Mouse (Mus musculus): ENCODE measurements around the gene Gtf2h2. TPM values are rescaled to one million over a fixed set of nuclear protein-coding genes. Genes with fewer than 3 reads are reported as not detected.

Gtf2h2 gene
- polyA plus RNA-seq (2014; fragmentation: Nextera tagmentation; extraction: Ambion mirVana), result 73.8 and 81.1 TPM in 2 replicates

GRCm38 (mm10) chr13:100492061-100492787 lies at the start of gene Gtf2h2:
TSS of gene Gtf2h2 (minus strand) at chr13:100492579.
- Histone ChIP-seq H3K4me2 (ENCODE audit: low read length) (peak within 1 kb of the TSS; percentile 64), H3K36me3 (ENCODE audit: control insufficient read depth, insufficient read depth, low read length) (peaks cover 24% of the 10 kb centered on the region), H3K9me3 (ENCODE audit: control insufficient read depth, low read length) (no peaks in the 10 kb centered on the region), H3K27me3 (ENCODE audit: control insufficient read depth, insufficient read depth, low read length) (no peaks in the 10 kb centered on the region), H3K4me1 (ENCODE audit: control insufficient read depth, insufficient read depth, low read length) (peaks cover 5% of the 10 kb centered on the region; the same call in 1 of the 2 replicates), H3K4me3 (replicated peaks; ENCODE audit: low read depth, low read length) (peak within 1 kb of the TSS; percentile 90), H3K9ac (replicated peaks; ENCODE audit: low read length) (peak within 1 kb of the TSS; percentile 84), H3K27ac (replicated peaks; ENCODE audit: low read depth, low read length) (peak within 1 kb of the TSS; percentile 88)
- ATAC-seq (ENCODE audit: low FRiP score, low TSS enrichment), result peak; percentile 84
- WGBS, result under 1% methylated on average over 51 of the region's 51 CpGs
- DNase-seq, result peak; percentile 94

- H3K4me2 ChIP-seq (ENCODE audit: low read length), result no peak overlapping the region
- no peak overlapping the region for H3K27ac ChIP-seq (replicated peaks; ENCODE audit: low read depth, low read length)
Measured at GRCm38 (mm10) chr13:100536149-100536548, 43.8 kb upstream of the Gtf2h2 start.

DNA sequence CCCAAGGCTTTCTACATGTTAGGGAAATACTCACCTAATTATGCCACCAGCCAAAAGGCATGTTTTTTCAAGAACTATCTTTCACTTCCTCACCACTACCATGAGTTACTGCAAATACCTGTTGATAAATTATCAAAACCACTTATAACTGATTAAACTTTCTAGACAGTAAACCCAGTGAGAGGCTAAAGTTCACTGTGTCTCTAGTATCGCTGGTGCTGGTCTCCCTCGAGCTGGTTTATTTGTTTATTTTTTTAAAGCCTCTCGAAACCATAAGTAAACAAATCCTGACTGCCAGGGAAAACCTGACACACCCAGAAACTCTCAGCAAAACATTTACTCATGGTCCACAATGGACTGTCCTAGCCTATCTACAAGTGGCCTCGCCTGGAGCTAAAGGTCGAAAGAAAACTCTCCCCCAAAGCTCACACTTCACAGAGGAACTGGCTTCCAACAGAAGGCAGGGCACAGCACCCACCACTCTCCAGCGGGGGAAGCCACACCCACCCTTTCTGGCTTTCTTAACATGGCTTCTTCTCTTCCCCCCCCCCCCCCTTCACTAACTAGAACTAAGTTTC lies 40.5 kb upstream of the Gtf2h2 start:
- Histone ChIP-seq H3K27me3 (ENCODE audit: control insufficient read depth, insufficient read depth, low read length) (no peaks in the 10 kb centered on the region), H3K9me3 (ENCODE audit: control insufficient read depth, low read length) (no peaks in the 10 kb centered on the region), H3K4me1 (ENCODE audit: control insufficient read depth, insufficient read depth, low read length) (no peaks in the 10 kb centered on the region), H3K27ac (replicated peaks; ENCODE audit: low read depth, low read length) (no peak overlapping the region), H3K9ac (replicated peaks; ENCODE audit: low read length) (no peak overlapping the region), H3K4me3 (replicated peaks; ENCODE audit: low read depth, low read length) (no peak overlapping the region), H3K4me2 (ENCODE audit: low read length) (no peak overlapping the region), H3K36me3 (ENCODE audit: control insufficient read depth, insufficient read depth, low read length) (no peaks in the 10 kb centered on the region)
- DNase-seq, result no peak
- 81% methylated on average over 6 of the region's 6 CpGs for WGBS
- no peak for ATAC-seq (ENCODE audit: low FRiP score, low TSS enrichment)

More at GRCm38 (mm10) chr13:100536149-100536548, 43.8 kb upstream of the Gtf2h2 start:
- no peak overlapping the region for H3K9ac ChIP-seq (replicated peaks; ENCODE audit: low read length)
- no peak for ATAC-seq (ENCODE audit: low FRiP score, low TSS enrichment)
- WGBS, result 90% methylated on average over 3 of the region's 3 CpGs
- H3K36me3 ChIP-seq (ENCODE audit: control insufficient read depth, insufficient read depth, low read length), result no peaks in the 10 kb centered on the region
- H3K4me3 ChIP-seq (replicated peaks; ENCODE audit: low read depth, low read length), result no peak overlapping the region
- H3K4me1 ChIP-seq (ENCODE audit: control insufficient read depth, insufficient read depth, low read length), result no peaks in the 10 kb centered on the region
- DNase-seq, result no peak
- H3K27me3 ChIP-seq (ENCODE audit: control insufficient read depth, insufficient read depth, low read length), result no peaks in the 10 kb centered on the region
- no peaks in the 10 kb centered on the region for H3K9me3 ChIP-seq (ENCODE audit: control insufficient read depth, low read length)

- H3K9me3 ChIP-seq (ENCODE audit: control insufficient read depth, low read length), result no peaks in the 10 kb centered on the region
- WGBS, result 76% methylated on average over 6 of the region's 6 CpGs
- no peak overlapping the region for H3K4me3 ChIP-seq (replicated peaks; ENCODE audit: low read depth, low read length)
- no peaks in the 10 kb centered on the region for H3K36me3 ChIP-seq (ENCODE audit: control insufficient read depth, insufficient read depth, low read length)
- no peaks in the 10 kb centered on the region for H3K27me3 ChIP-seq (ENCODE audit: control insufficient read depth, insufficient read depth, low read length)
- H3K4me1 ChIP-seq (ENCODE audit: control insufficient read depth, insufficient read depth, low read length), result no peaks in the 10 kb centered on the region
- H3K4me2 ChIP-seq (ENCODE audit: low read length), result no peak overlapping the region
- DNase-seq (no peak), ATAC-seq (ENCODE audit: low FRiP score, low TSS enrichment) (no peak)
- no peak overlapping the region for H3K27ac ChIP-seq (replicated peaks; ENCODE audit: low read depth, low read length)
- no peak overlapping the region for H3K9ac ChIP-seq (replicated peaks; ENCODE audit: low read length)
Measured at GRCm38 (mm10) chr13:100526649-100527038, 34.3 kb upstream of the Gtf2h2 start.

- Histone ChIP-seq H3K4me1 (ENCODE audit: control insufficient read depth, insufficient read depth, low read length) (no peaks in the 10 kb centered on the region), H3K27me3 (ENCODE audit: control insufficient read depth, insufficient read depth, low read length) (no peaks in the 10 kb centered on the region), H3K27ac (replicated peaks; ENCODE audit: low read depth, low read length) (no peak overlapping the region), H3K9me3 (ENCODE audit: control insufficient read depth, low read length) (no peaks in the 10 kb centered on the region), H3K36me3 (ENCODE audit: control insufficient read depth, insufficient read depth, low read length) (no peaks in the 10 kb centered on the region), H3K4me2 (ENCODE audit: low read length) (no peak overlapping the region), H3K4me3 (replicated peaks; ENCODE audit: low read depth, low read length) (no peak overlapping the region), H3K9ac (replicated peaks; ENCODE audit: low read length) (no peak overlapping the region)
- no peak for ATAC-seq (ENCODE audit: low FRiP score, low TSS enrichment)
- 82% methylated on average over 6 of the region's 6 CpGs for WGBS
- DNase-seq, result no peak
Measured at GRCm38 (mm10) chr13:100525935-100526648, 33.7 kb upstream of the Gtf2h2 start.

- no peak overlapping the region for H3K9ac ChIP-seq (replicated peaks; ENCODE audit: low read length)
- DNase-seq (no peak), ATAC-seq (ENCODE audit: low FRiP score, low TSS enrichment) (no peak)
- WGBS, result 90% methylated on average over 6 of the region's 6 CpGs
- H3K4me1 ChIP-seq (ENCODE audit: control insufficient read depth, insufficient read depth, low read length), result no peaks in the 10 kb centered on the region
- H3K36me3 ChIP-seq (ENCODE audit: control insufficient read depth, insufficient read depth, low read length), result no peaks in the 10 kb centered on the region
- no peak overlapping the region for H3K4me3 ChIP-seq (replicated peaks; ENCODE audit: low read depth, low read length)
- no peak overlapping the region for H3K4me2 ChIP-seq (ENCODE audit: low read length)
- no peaks in the 10 kb centered on the region for H3K27me3 ChIP-seq (ENCODE audit: control insufficient read depth, insufficient read depth, low read length)
- H3K27ac ChIP-seq (replicated peaks; ENCODE audit: low read depth, low read length), result no peak overlapping the region
- no peaks in the 10 kb centered on the region for H3K9me3 ChIP-seq (ENCODE audit: control insufficient read depth, low read length)
Measured at GRCm38 (mm10) chr13:100524896-100525295, 32.5 kb upstream of the Gtf2h2 start.

DNA sequence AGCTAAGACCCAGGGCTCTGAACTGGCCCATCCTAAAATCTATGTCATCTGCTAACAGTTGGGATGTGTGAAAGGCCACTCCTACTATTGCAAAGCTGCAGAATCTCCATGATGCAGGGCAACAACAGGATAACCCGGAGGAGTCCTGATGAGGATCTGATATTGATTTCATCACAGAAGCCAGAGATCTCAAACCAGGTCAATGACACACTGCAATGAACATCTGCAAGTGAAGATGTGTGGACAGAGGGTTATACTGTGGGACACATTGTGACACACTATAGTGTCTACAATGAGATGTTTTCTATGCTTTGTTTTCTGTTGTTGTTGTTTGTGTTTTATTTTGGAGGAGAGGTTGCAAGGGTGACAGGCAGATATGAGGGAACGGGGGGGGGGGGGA lies 31.3 kb upstream of the Gtf2h2 start:
- no peak overlapping the region for H3K27ac ChIP-seq (replicated peaks; ENCODE audit: low read depth, low read length)
- no peaks in the 10 kb centered on the region for H3K27me3 ChIP-seq (ENCODE audit: control insufficient read depth, insufficient read depth, low read length)
- ATAC-seq (ENCODE audit: low FRiP score, low TSS enrichment), result no peak
- no peaks in the 10 kb centered on the region for H3K36me3 ChIP-seq (ENCODE audit: control insufficient read depth, insufficient read depth, low read length)
- no peak overlapping the region for H3K4me3 ChIP-seq (replicated peaks; ENCODE audit: low read depth, low read length)
- no peaks in the 10 kb centered on the region for H3K9me3 ChIP-seq (ENCODE audit: control insufficient read depth, low read length)
- no peak for DNase-seq
- no peak overlapping the region for H3K9ac ChIP-seq (replicated peaks; ENCODE audit: low read length)
- H3K4me1 ChIP-seq (ENCODE audit: control insufficient read depth, insufficient read depth, low read length), result no peaks in the 10 kb centered on the region
- 87% methylated on average over 2 of the region's 2 CpGs for WGBS
- no peak overlapping the region for H3K4me2 ChIP-seq (ENCODE audit: low read length)

- H3K9me3 ChIP-seq (ENCODE audit: control insufficient read depth, low read length), result no peaks in the 10 kb centered on the region
- 89% methylated on average over 9 of the region's 9 CpGs for whole genome bisulfite sequencing
- no peak overlapping the region for H3K27ac ChIP-seq (replicated peaks; ENCODE audit: low read depth, low read length)
- DNase-seq (no peak), ATAC-seq (ENCODE audit: low FRiP score, low TSS enrichment) (no peak)
- no peaks in the 10 kb centered on the region for H3K36me3 ChIP-seq (ENCODE audit: control insufficient read depth, insufficient read depth, low read length)
- no peak overlapping the region for H3K4me3 ChIP-seq (replicated peaks; ENCODE audit: low read depth, low read length)
- no peaks in the 10 kb centered on the region for H3K27me3 ChIP-seq (ENCODE audit: control insufficient read depth, insufficient read depth, low read length)
- no peak overlapping the region for H3K9ac ChIP-seq (replicated peaks; ENCODE audit: low read length)
- H3K4me1 ChIP-seq (ENCODE audit: control insufficient read depth, insufficient read depth, low read length), result no peaks in the 10 kb centered on the region
- H3K4me2 ChIP-seq (ENCODE audit: low read length), result no peak overlapping the region
Measured at GRCm38 (mm10) chr13:100521724-100522591, 29.6 kb upstream of the Gtf2h2 start.
